Mouse (Mus musculus) E14TG2a.4 (cell line): ENCODE data around the gene Spdye4c.

Experiments used
- H3K27me3 ChIP-seq: 2 replicates; pipeline ENCODE4 v1.6.1; 2014; ENCODE audit warnings: low read length, control low read depth; ENCODE audit not compliant: insufficient read depth
- H3K36me3 ChIP-seq: 2 replicates; pipeline ENCODE4 v1.6.1; 2014; ENCODE audit warnings: low read length, control low read depth; ENCODE audit not compliant: insufficient read depth
- H3K4me1 ChIP-seq: replicated peaks from 2 replicates; pipeline ENCODE4 v1.6.1; 2014; ENCODE audit warnings: low read depth, low read length, control low read depth
- H3K4me3 ChIP-seq: replicated peaks from 2 replicates; pipeline ENCODE4 v1.5.1; 2014; ENCODE audit warnings: mild to moderate bottlenecking, low read length
- H3K9me3 ChIP-seq: 2 replicates; pipeline ENCODE4 v1.6.1; 2014; ENCODE audit warnings: low read length, control low read depth
- CTCF ChIP-seq: conservative IDR thresholded peaks from 2 replicates; pipeline ENCODE4 v1.5.1; 2014; ENCODE audit warnings: low read length
- NANOG ChIP-seq: IDR thresholded peaks from 2 replicates; pipeline ENCODE4 v1.6.1; 2014; ENCODE audit warnings: borderline replicate concordance, low read length, mixed read lengths
- POU5F1 ChIP-seq: IDR thresholded peaks from 2 replicates; pipeline ENCODE4 v1.6.1; 2014; ENCODE audit warnings: low read length, borderline replicate concordance

The Spdye4c gene

GRCm38 (mm10) chr2:128590909-128591308, at the start of gene Spdye4c:
Gene Spdye4c, plus strand, starts transcription at chr2:128591209.
- Histone ChIP-seq H3K36me3 (no peaks in the 10 kb centered on the region), H3K4me1 (peaks cover 8% of the 10 kb centered on the region), H3K9me3 (peaks cover 10% of the 10 kb centered on the region), H3K4me3 (no peak within 1 kb of the TSS), H3K27me3 (no peaks in the 10 kb centered on the region)
- no peak for TF ChIP-seq POU5F1
- TF ChIP-seq CTCF = no peak
- TF ChIP-seq NANOG = no peak

GRCm38 (mm10) chr2:128543495-128543894, 47.5 kb upstream of the Spdye4c start:
- no peaks in the 10 kb centered on the region for H3K9me3 ChIP-seq
- H3K4me3 ChIP-seq = no peak overlapping the region
- H3K36me3 ChIP-seq = no peaks in the 10 kb centered on the region
- peaks cover 11% of the 10 kb centered on the region; the same call in 1 of the 2 replicates for H3K4me1 ChIP-seq
- TF ChIP-seq CTCF = no peak
- no peak for TF ChIP-seq NANOG
- H3K27me3 ChIP-seq = no peaks in the 10 kb centered on the region

GRCm38 (mm10) chr2:128544421-128545137, 46.4 kb upstream of the Spdye4c start:
- no peak for TF ChIP-seq POU5F1
- peak; percentile 80 for TF ChIP-seq CTCF
- no peak for TF ChIP-seq NANOG
- Histone ChIP-seq H3K4me3 (no peak overlapping the region), H3K36me3 (no peaks in the 10 kb centered on the region), H3K4me1 (peaks cover 13% of the 10 kb centered on the region; the same call in 1 of the 2 replicates), H3K27me3 (no peaks in the 10 kb centered on the region), H3K9me3 (no peaks in the 10 kb centered on the region)

- Histone ChIP-seq H3K4me3 (no peak overlapping the region), H3K9me3 (no peaks in the 10 kb centered on the region), H3K27me3 (no peaks in the 10 kb centered on the region), H3K36me3 (no peaks in the 10 kb centered on the region), H3K4me1 (peaks cover 13% of the 10 kb centered on the region; the same call in 1 of the 2 replicates)
- no peak for TF ChIP-seq POU5F1
Measured at GRCm38 (mm10) chr2:128545447-128545846, 45.6 kb upstream of the Spdye4c start.

DNA sequence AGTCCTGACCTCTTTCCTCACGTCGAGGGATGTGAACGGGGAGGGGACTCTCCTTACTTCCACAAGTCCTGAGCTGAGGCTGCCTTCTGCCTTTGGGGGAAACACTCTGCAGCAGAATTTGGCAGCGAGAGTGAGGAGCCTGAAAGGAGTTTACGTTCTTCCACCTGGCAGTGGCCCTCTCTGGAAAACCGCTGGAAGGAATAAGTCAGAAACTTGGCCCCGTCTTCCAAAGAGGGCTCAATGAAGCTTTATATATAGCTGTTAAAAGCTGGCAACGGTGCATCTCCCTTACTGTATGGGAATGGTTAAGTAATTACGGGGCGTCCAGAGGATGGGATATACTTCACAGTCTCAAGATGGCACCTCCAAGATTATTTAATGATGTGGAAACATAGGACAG, 43.9 kb upstream of the Spdye4c start:
- H3K9me3 ChIP-seq = no peaks in the 10 kb centered on the region
- H3K4me1 ChIP-seq = peaks cover 13% of the 10 kb centered on the region; the same call in 1 of the 2 replicates
- TF ChIP-seq CTCF (no peak), NANOG (no peak), POU5F1 (no peak)
- no peak overlapping the region for H3K4me3 ChIP-seq
- no peaks in the 10 kb centered on the region for H3K36me3 ChIP-seq
- H3K27me3 ChIP-seq = no peaks in the 10 kb centered on the region

DNA sequence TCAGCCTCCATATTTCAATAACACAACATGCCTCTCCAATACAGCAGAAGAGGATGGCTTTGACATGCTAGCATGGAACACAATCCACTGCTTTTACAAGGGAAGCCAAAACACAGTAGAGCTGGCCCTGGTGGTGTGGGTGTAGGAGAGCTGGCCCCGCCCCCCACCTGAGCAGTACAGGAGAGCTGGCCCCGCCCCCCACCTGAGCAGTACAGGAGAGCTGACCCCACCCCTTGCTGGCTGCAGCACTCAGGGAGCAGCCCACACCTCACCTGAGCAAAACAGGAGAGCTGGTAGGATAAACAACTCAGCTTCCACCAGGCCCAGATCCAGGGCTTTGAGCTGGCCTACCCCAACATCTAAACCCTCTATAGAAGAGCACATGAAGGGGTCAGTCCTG, 42.7 kb upstream of the Spdye4c start:
- H3K36me3 ChIP-seq = no peaks in the 10 kb centered on the region
- H3K4me1 ChIP-seq = peaks cover 18% of the 10 kb centered on the region
- TF ChIP-seq CTCF (no peak), NANOG (no peak), POU5F1 (no peak)
- no peaks in the 10 kb centered on the region for H3K9me3 ChIP-seq
- no peak overlapping the region for H3K4me3 ChIP-seq
- H3K27me3 ChIP-seq = no peaks in the 10 kb centered on the region

- Histone ChIP-seq H3K4me3 (no peak overlapping the region), H3K9me3 (no peaks in the 10 kb centered on the region), H3K36me3 (no peaks in the 10 kb centered on the region), H3K4me1 (peaks cover 16% of the 10 kb centered on the region), H3K27me3 (no peaks in the 10 kb centered on the region)
- TF ChIP-seq CTCF = no peak
Measured at GRCm38 (mm10) chr2:128549561-128549960, 41.4 kb upstream of the Spdye4c start.

GRCm38 (mm10) chr2:128549963-128550362, 41.0 kb upstream of the Spdye4c start:
- Histone ChIP-seq H3K27me3 (no peaks in the 10 kb centered on the region), H3K36me3 (no peaks in the 10 kb centered on the region), H3K4me3 (no peak overlapping the region), H3K9me3 (no peaks in the 10 kb centered on the region), H3K4me1 (peaks cover 12% of the 10 kb centered on the region)
- TF ChIP-seq NANOG = no peak
- no peak for TF ChIP-seq CTCF
- TF ChIP-seq POU5F1 = no peak

GRCm38 (mm10) chr2:128552080-128552791, 38.8 kb upstream of the Spdye4c start:
- H3K27me3 ChIP-seq = no peaks in the 10 kb centered on the region
- H3K4me1 ChIP-seq = peaks cover 11% of the 10 kb centered on the region
- H3K4me3 ChIP-seq = no peak overlapping the region
- H3K36me3 ChIP-seq = no peaks in the 10 kb centered on the region
- TF ChIP-seq POU5F1 = no peak
- TF ChIP-seq NANOG = no peak
- TF ChIP-seq CTCF = no peak
- H3K9me3 ChIP-seq = no peaks in the 10 kb centered on the region
